Mouse (Mus musculus) forebrain, embryonic 13.5 days (tissue): ENCODE measurements around the gene Ank3. TPM values are rescaled to one million over a fixed set of nuclear protein-coding genes. Genes with fewer than 3 reads are reported as not detected.

Experiments used
- ATAC-seq: fragments of 200-750 bp; cut with Nextera tagmentation; 2 replicates; pipeline ENCODE4 v1.8.0; 2017
- H3K27ac ChIP-seq: fragments of 300-500 bp; sonication (generic); 2 replicates; pipeline ENCODE4 v1.5.1; 2015; ENCODE audit warnings: inconsistent platforms, mild to moderate bottlenecking, moderate library complexity
- H3K27me3 ChIP-seq: fragments of 300-500 bp; sonication (generic); 2 replicates; pipeline ENCODE4 v1.6.1; 2015; ENCODE audit warnings: mild to moderate bottlenecking, inconsistent platforms
- H3K36me3 ChIP-seq: fragments of 300-500 bp; sonication (generic); 2 replicates; pipeline ENCODE4 v1.6.1; 2015; ENCODE audit warnings: mild to moderate bottlenecking, inconsistent platforms; ENCODE audit not compliant: poor library complexity, severe bottlenecking
- H3K4me1 ChIP-seq: fragments of 300-500 bp; sonication (generic); 2 replicates; pipeline ENCODE4 v1.6.1; 2015; ENCODE audit warnings: inconsistent platforms
- H3K4me2 ChIP-seq: fragments of 300-500 bp; sonication (generic); 2 replicates; pipeline ENCODE4 v1.6.1; 2015; ENCODE audit warnings: inconsistent platforms, mild to moderate bottlenecking, moderate library complexity
- H3K4me3 ChIP-seq: fragments of 300-500 bp; sonication (generic); 2 replicates; pipeline ENCODE4 v1.5.1; 2015; ENCODE audit warnings: mild to moderate bottlenecking, inconsistent platforms
- H3K9ac ChIP-seq: fragments of 300-500 bp; sonication (generic); 2 replicates; pipeline ENCODE4 v1.6.1; 2015; ENCODE audit warnings: mild to moderate bottlenecking, inconsistent platforms
- H3K9me3 ChIP-seq: fragments of 300-500 bp; sonication (generic); replicated peaks from 2 replicates; pipeline ENCODE4 v1.6.1; 2016; ENCODE audit warnings: inconsistent platforms
- WGBS: fragments of 180-500 bp; shearing (Covaris S2); methylation state at CpG from one replicate; pipeline ENCODE4 v1.1.7; 2015; 5-methylcytosine and 5-hydroxymethylcytosine counted together
- polyA plus RNA-seq: library from polyadenylated mRNA; unstranded; fragments of >200 nt; fragmentation: Nextera tagmentation; extraction: Ambion mirVana; gene quantifications from 2 replicates; pipeline ENCODE4 v1.2.1, GENCODE M21; 2015

Gene Ank3
- polyA plus RNA-seq, 1 experiment from 2014 or later: 63.5 TPM

DNA sequence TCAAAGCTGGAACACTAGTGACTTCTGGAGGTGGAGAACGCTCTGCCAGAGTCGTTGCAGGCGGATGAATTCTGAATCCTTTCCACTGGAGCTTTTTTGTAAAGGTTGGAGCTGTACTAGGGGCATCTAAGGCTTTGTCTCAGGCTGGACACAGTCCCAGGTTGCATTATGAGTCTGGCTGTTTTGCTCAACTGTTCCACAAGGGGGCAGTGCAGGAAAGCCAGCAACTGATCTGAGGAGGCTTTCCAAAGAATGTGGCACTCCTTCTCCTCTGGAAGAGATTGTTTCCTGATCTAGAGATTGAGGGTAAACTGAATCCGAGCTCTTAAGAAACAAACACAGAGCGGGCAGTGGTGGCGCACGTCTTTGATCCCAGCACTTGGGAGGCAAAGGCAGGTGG is 263.8 kb downstream of the Ank3 start:
- 0 out of 2 replicates have a peak, but pooled peaks cover 7% of the 10 kb centered on the region for H3K4me1 ChIP-seq
- no peaks in the 10 kb centered on the region for H3K9me3 ChIP-seq
- 7% methylated on average over 7 of the region's 7 CpGs for WGBS
- no peak overlapping the region for H3K4me2 ChIP-seq
- H3K9ac ChIP-seq: no peak overlapping the region
- H3K36me3 ChIP-seq: no peaks in the 10 kb centered on the region
- no peak overlapping the region for H3K27ac ChIP-seq
- ATAC-seq: peak; percentile 76
- no peak overlapping the region for H3K4me3 ChIP-seq
- no peaks in the 10 kb centered on the region for H3K27me3 ChIP-seq

- no peaks in the 10 kb centered on the region for H3K36me3 ChIP-seq
- 81% methylated on average over 4 of the region's 4 CpGs for WGBS
- H3K27ac ChIP-seq: no peak overlapping the region
- H3K4me3 ChIP-seq: no peak overlapping the region
- no peak overlapping the region for H3K4me2 ChIP-seq
- H3K9ac ChIP-seq: no peak overlapping the region
- H3K9me3 ChIP-seq: no peaks in the 10 kb centered on the region
- H3K27me3 ChIP-seq: no peaks in the 10 kb centered on the region
- H3K4me1 ChIP-seq: 0 out of 2 replicates have a peak, but pooled peaks cover 4% of the 10 kb centered on the region
- ATAC-seq: no peak
Measured at GRCm38 (mm10) chr10:69667482-69667881, 268.9 kb downstream of the Ank3 start.

DNA sequence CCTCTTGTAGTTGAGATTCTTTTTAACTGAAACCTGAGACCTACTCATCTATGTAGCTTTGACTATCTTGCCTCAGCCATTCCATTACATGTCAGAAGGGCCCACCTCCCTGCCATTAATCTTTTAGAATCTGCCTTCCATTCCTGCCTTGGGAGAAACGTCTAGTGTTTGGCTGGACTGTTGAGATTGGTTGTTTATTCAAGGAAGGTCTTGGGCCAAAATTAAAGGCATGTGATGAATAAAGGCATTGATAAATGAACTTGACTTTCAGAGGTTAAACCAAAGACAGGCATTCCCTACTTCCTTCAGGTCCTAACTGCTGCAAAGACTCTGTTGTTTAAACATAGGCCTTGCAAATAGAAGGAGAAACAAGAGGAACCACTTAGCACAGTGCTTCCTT is 271.9 kb downstream of the Ank3 start:
- Histone ChIP-seq H3K36me3 (no peaks in the 10 kb centered on the region), H3K4me1 (no peaks in the 10 kb centered on the region), H3K9ac (no peak overlapping the region), H3K4me3 (no peak overlapping the region), H3K27ac (no peak overlapping the region), H3K9me3 (no peaks in the 10 kb centered on the region), H3K4me2 (no peak overlapping the region), H3K27me3 (no peaks in the 10 kb centered on the region)
- ATAC-seq: no peak
- WGBS: 67% methylated on average over 1 of the region's 1 CpGs

DNA sequence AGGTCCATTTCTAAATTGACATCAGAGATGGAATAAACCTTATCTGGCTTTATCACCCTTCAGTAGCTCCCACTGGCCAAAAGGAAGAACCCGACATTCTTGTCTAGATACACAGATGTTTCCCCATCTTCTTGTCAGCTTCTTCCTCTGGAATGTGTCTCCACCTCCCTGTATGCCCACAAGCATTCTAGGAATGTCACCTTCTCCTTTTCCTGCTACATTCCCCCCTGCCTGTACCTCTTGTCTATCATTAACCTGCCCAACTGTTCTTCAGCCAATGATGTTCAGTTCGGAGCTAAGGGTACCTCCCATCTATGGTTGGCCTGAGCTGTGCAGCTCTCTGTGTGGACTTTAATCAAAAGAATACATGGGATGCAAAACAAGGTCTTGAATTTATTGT is 272.4 kb downstream of the Ank3 start:
- H3K4me3 ChIP-seq: no peak overlapping the region
- H3K4me2 ChIP-seq: no peak overlapping the region
- H3K27me3 ChIP-seq: no peaks in the 10 kb centered on the region
- H3K36me3 ChIP-seq: no peaks in the 10 kb centered on the region
- ATAC-seq: no peak
- H3K9ac ChIP-seq: no peak overlapping the region
- H3K9me3 ChIP-seq: no peaks in the 10 kb centered on the region
- WGBS: 92% methylated on average over 2 of the region's 2 CpGs
- H3K27ac ChIP-seq: no peak overlapping the region
- no peaks in the 10 kb centered on the region for H3K4me1 ChIP-seq

- WGBS: 86% methylated on average over 3 of the region's 3 CpGs
- ATAC-seq: no peak
- Histone ChIP-seq H3K27ac (no peak overlapping the region), H3K36me3 (no peaks in the 10 kb centered on the region), H3K4me1 (no peaks in the 10 kb centered on the region), H3K27me3 (no peaks in the 10 kb centered on the region), H3K4me3 (no peak overlapping the region), H3K4me2 (no peak overlapping the region), H3K9me3 (no peaks in the 10 kb centered on the region), H3K9ac (no peak overlapping the region)
Measured at GRCm38 (mm10) chr10:69671505-69671904, 272.9 kb downstream of the Ank3 start.

- no peaks in the 10 kb centered on the region for H3K4me1 ChIP-seq
- no peak overlapping the region for H3K9ac ChIP-seq
- no peaks in the 10 kb centered on the region for H3K36me3 ChIP-seq
- H3K27ac ChIP-seq: no peak overlapping the region
- no peaks in the 10 kb centered on the region for H3K27me3 ChIP-seq
- H3K9me3 ChIP-seq: no peaks in the 10 kb centered on the region
- no peak for ATAC-seq
- H3K4me2 ChIP-seq: no peak overlapping the region
- H3K4me3 ChIP-seq: no peak overlapping the region
Measured at GRCm38 (mm10) chr10:69672545-69672944, 274.0 kb downstream of the Ank3 start.

DNA sequence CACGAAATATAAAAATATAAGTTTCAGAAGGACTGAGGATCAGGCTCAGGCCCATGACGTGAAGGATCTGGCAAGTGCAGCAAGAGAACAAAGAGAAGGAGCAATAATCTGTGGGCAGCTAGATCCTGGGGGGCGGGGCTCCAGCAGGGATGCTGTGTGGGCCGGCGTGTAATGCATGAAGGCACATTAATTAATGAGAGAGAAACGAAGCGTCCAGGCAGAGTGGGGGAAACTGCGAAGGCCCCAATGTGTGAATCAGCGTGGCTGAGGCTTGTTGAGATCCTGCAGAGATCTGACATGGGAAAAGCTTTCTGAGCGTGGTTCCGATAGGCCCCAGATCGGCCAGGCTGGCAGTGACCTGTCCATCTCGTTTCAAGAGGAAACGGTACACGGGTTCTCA is 279.7 kb downstream of the Ank3 start:
- no peaks in the 10 kb centered on the region for H3K36me3 ChIP-seq
- H3K4me3 ChIP-seq: no peak overlapping the region
- H3K4me1 ChIP-seq: peaks cover 5% of the 10 kb centered on the region
- ATAC-seq: peak; percentile 38; the same call in 1 of the 2 replicates
- no peaks in the 10 kb centered on the region for H3K9me3 ChIP-seq
- H3K4me2 ChIP-seq: no peak overlapping the region
- H3K27ac ChIP-seq: no peak overlapping the region; the same call in 1 of the 2 replicates
- 40% methylated on average over 15 of the region's 15 CpGs for WGBS
- no peaks in the 10 kb centered on the region for H3K27me3 ChIP-seq
- H3K9ac ChIP-seq: peak overlapping the region; percentile 26; the same call in 1 of the 2 replicates

DNA sequence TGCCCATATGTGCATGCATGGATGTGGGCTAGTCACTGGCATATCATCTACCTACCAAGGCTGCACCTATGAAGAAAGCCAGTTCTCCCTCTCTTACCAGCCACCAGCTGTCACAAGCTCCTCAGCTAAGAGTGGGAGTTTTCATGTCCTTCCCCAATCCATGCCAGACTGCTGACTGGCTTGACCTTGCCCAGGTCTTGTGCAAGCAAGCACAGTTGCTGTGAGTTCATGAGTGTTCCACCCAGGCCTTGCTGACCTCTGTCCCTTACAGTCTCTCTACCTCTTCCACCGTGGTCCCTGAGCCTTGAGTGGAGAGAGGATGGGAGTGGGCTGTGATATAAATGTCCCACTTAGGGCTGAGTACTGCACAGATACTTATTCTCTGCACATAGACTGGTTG is 287.8 kb downstream of the Ank3 start:
- peaks cover 19% of the 10 kb centered on the region for H3K4me1 ChIP-seq
- no peak overlapping the region for H3K27ac ChIP-seq
- H3K27me3 ChIP-seq: no peaks in the 10 kb centered on the region
- H3K9me3 ChIP-seq: peaks cover 5% of the 10 kb centered on the region; the same call in 1 of the 2 replicates
- H3K4me3 ChIP-seq: no peak overlapping the region
- no peak overlapping the region for H3K9ac ChIP-seq
- no peak for ATAC-seq
- no peaks in the 10 kb centered on the region for H3K36me3 ChIP-seq
- H3K4me2 ChIP-seq: no peak overlapping the region
- 81% methylated on average over 1 of the region's 1 CpGs for WGBS

DNA sequence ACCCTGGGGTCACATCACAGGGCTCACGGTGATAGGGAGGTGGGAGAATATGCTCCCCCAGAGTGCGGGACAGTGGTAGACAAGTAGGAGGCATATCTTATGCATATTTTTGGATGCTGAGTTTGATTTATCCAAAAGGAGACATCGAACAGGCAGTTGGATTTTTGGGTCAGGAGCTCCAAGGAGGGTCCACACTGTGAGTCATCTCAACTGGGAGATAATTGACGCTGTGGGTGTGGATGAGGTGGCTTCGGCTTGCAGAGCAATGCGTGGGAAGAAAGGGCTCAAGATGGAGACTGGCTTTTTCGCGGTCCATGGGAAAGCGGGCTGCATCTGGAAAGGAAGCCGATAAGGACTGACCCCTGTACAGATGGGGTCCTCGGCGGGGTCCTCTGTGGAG is 290.5 kb downstream of the Ank3 start:
- H3K27me3 ChIP-seq: no peaks in the 10 kb centered on the region
- H3K4me1 ChIP-seq: peaks cover 22% of the 10 kb centered on the region
- no peak overlapping the region for H3K9ac ChIP-seq
- H3K27ac ChIP-seq: no peak overlapping the region
- peaks cover 5% of the 10 kb centered on the region; the same call in 1 of the 2 replicates for H3K9me3 ChIP-seq
- H3K36me3 ChIP-seq: no peaks in the 10 kb centered on the region
- 87% methylated on average over 12 of the region's 12 CpGs for WGBS
- ATAC-seq: no peak
- H3K4me3 ChIP-seq: no peak overlapping the region
- no peak overlapping the region for H3K4me2 ChIP-seq

- no peaks in the 10 kb centered on the region for H3K9me3 ChIP-seq
- peak overlapping the region; percentile 35; the same call in 1 of the 2 replicates for H3K9ac ChIP-seq
- H3K4me3 ChIP-seq: peak overlapping the region; percentile 11
- peak; percentile 77 for ATAC-seq
- peak overlapping the region; percentile 79 for H3K27ac ChIP-seq
- H3K4me1 ChIP-seq: peaks cover 22% of the 10 kb centered on the region
- 4% methylated on average over 12 of the region's 12 CpGs for WGBS
- H3K27me3 ChIP-seq: no peaks in the 10 kb centered on the region
- no peaks in the 10 kb centered on the region for H3K36me3 ChIP-seq
- H3K4me2 ChIP-seq: peak overlapping the region; percentile 51
Measured at GRCm38 (mm10) chr10:69690131-69690960, 291.8 kb downstream of the Ank3 start.

- Histone ChIP-seq H3K4me3 (peak overlapping the region; percentile 11; the same call in 1 of the 2 replicates), H3K27ac (peak overlapping the region; percentile 79), H3K9me3 (no peaks in the 10 kb centered on the region), H3K4me2 (peak overlapping the region; percentile 51), H3K36me3 (no peaks in the 10 kb centered on the region), H3K27me3 (no peaks in the 10 kb centered on the region), H3K4me1 (peaks cover 22% of the 10 kb centered on the region), H3K9ac (peak overlapping the region; percentile 35; the same call in 1 of the 2 replicates)
- 6% methylated on average over 6 of the region's 6 CpGs for WGBS
- ATAC-seq: peak; percentile 66
Measured at GRCm38 (mm10) chr10:69690961-69691451, 292.4 kb downstream of the Ank3 start.

- no peak overlapping the region for H3K4me3 ChIP-seq
- H3K36me3 ChIP-seq: no peaks in the 10 kb centered on the region
- H3K4me1 ChIP-seq: peaks cover 7% of the 10 kb centered on the region; the same call in 1 of the 2 replicates
- ATAC-seq: no peak
- H3K9me3 ChIP-seq: no peaks in the 10 kb centered on the region
- H3K4me2 ChIP-seq: no peak overlapping the region
- 74% methylated on average over 9 of the region's 9 CpGs for WGBS
- H3K27me3 ChIP-seq: no peaks in the 10 kb centered on the region
- H3K27ac ChIP-seq: no peak overlapping the region
- no peak overlapping the region for H3K9ac ChIP-seq
Measured at GRCm38 (mm10) chr10:69696019-69696418, 297.4 kb downstream of the Ank3 start.
